Mouse (Mus musculus): Measurements from ENCODE around the gene F7.

Gene F7

GRCm38 (mm10) chr8:13025487-13026224, at the start of gene F7:
Gene F7, plus strand, starts transcription at chr8:13026034.
- DNase-seq, result no peak

- no peak for DNase-seq
Observed at GRCm38 (mm10) chr8:12976290-12976689, 49.5 kb upstream of the F7 start.

GRCm38 (mm10) chr8:12976723-12977122, 49.1 kb upstream of the F7 start:
- no peak for DNase-seq

- no peak for DNase-seq
Observed at GRCm38 (mm10) chr8:12977325-12977724, 48.5 kb upstream of the F7 start.

GRCm38 (mm10) chr8:12978308-12978707, 47.5 kb upstream of the F7 start:
- DNase-seq, result no peak

- DNase-seq, result peak; percentile 78
Observed at GRCm38 (mm10) chr8:12978726-12979125, 47.1 kb upstream of the F7 start.

GRCm38 (mm10) chr8:12983681-12984467, 42.0 kb upstream of the F7 start:
- DNase-seq, result peak; percentile 92

- peak; percentile 70 for DNase-seq
Observed at GRCm38 (mm10) chr8:12984601-12985243, 41.1 kb upstream of the F7 start.

GRCm38 (mm10) chr8:12985259-12985658, 40.6 kb upstream of the F7 start:
- peak; percentile 47 for DNase-seq

- DNase-seq, result peak; percentile 72
Observed at GRCm38 (mm10) chr8:12987571-12987970, 38.3 kb upstream of the F7 start.

GRCm38 (mm10) chr8:12988722-12989430, 37.0 kb upstream of the F7 start:
- DNase-seq, result peak; percentile 71

GRCm38 (mm10) chr8:12991411-12991810, 34.4 kb upstream of the F7 start:
- no peak for DNase-seq

- no peak for DNase-seq
Observed at GRCm38 (mm10) chr8:12994468-12994867, 31.4 kb upstream of the F7 start.

GRCm38 (mm10) chr8:12995481-12995880, 30.4 kb upstream of the F7 start:
- peak; percentile 48 for DNase-seq

- no peak for DNase-seq
Observed at GRCm38 (mm10) chr8:12996831-12997275, 29.0 kb upstream of the F7 start.

GRCm38 (mm10) chr8:12998331-12998730, 27.5 kb upstream of the F7 start:
- DNase-seq, result no peak

- DNase-seq, result no peak
Observed at GRCm38 (mm10) chr8:12999793-13000192, 26.0 kb upstream of the F7 start.

- no peak for DNase-seq
Observed at GRCm38 (mm10) chr8:13007458-13007857, 18.4 kb upstream of the F7 start.

GRCm38 (mm10) chr8:13010313-13010712, 15.5 kb upstream of the F7 start:
- DNase-seq, result no peak

- no peak for DNase-seq
Observed at GRCm38 (mm10) chr8:13019560-13019959, 6.3 kb upstream of the F7 start.

GRCm38 (mm10) chr8:13021830-13022229, 4.0 kb upstream of the F7 start:
- no peak for DNase-seq

GRCm38 (mm10) chr8:13027615-13028014, 1.8 kb downstream of the F7 start:
- DNase-seq, result no peak

- peak; percentile 63 for DNase-seq
Observed at GRCm38 (mm10) chr8:13028482-13028881, 2.6 kb downstream of the F7 start.

All from cerebellum, adult 9-11 months (tissue).